Mouse (Mus musculus) retina, postnatal 1 day (tissue): ENCODE data around the gene Chid1.

ENCODE experiments used
- DNase-seq: peaks from one replicate; pipeline ENCODE4 v3.0.0-alpha.2; 2012

The Chid1 gene

DNA sequence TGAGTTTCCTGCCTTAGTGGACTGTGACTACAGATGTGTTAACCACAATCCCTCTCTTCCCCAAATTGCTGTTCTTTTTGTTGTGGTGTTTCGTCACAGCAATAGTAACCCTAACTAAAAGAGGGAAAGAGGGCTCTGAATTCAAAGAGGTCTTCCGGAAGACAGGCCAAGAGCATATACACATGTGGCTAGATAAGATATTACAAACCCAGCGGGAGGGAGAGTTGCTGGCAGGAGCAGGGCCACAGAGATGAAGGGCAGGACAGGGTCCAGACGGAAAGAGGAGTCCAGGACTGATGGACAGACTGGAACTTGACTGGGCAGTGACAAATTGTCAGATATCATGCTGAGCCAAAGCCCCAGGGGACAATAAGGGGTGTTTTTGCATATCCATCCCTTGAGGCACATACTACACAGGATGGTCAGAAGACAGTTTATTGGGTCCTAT, 18.7 kb upstream of the Chid1 start:
- DNase-seq, result no peak

DNA sequence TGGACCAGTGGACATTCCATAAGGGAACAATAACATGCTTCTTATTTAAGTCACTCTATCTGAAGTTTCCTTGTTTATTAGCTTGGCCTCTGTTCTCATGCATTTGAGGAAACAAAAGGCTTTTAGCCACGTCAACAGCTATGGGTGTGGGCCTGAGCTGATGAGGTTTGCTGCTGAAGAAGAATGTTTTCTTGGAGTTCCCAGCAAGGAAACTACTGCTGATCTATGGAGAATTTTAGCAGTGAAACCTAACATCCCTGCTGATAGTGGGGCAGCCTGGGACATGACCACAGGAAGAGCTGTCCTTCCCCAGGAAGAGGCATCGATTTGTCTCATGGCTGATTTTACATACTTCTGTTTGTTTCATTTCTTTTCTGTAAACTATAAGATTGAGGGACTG, 10.8 kb upstream of the Chid1 start:
- DNase-seq, result no peak

DNA sequence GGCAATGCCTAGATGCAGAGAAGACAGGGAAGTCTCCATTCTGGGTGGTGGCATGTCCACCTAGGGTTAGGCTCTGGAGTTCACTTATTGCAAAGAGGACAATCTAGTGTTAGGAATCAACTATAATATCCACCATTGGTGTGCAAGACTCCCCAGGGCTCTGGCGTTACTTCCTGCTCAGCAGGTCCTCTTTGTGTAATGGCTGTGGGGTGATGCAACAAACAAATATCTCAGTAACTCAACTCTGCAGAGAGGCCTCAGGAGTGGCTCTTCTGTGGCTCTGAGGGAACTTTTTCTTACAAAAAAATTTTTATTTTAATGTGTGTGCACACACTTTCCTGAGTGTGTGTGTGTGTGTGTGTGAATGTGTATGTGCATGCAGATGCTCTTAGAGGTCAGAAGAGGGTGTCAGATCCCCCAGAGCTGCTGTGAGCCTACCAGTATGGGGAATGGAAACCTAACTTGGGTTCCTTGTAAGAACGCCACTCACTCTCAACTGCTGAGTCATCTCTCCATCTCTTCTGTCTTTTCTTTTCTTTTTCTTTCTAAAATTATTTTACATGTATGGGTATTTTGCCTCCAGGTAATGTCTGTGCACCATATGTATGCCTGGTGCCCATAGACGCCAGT, 9.9 kb upstream of the Chid1 start:
- no peak for DNase-seq

DNA sequence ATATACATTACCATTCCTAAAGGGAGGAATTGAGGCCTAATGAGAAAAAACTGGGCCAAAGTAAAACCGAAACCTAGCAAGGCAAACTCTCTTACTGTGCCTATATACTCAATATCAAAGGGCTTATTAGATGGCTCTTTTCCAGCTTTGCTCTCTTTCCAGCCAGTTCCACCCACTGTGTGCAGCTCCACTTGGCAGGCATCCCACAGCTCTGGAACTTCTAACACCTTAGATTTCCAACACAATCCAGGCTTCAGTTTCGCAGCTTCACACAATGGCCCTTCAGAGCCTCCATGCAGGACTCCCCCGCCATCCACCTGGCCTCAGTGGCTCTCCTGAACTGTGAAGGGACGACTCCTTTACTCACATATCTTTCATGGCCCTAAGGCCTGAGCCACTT, 5.0 kb upstream of the Chid1 start:
- no peak for DNase-seq

DNA sequence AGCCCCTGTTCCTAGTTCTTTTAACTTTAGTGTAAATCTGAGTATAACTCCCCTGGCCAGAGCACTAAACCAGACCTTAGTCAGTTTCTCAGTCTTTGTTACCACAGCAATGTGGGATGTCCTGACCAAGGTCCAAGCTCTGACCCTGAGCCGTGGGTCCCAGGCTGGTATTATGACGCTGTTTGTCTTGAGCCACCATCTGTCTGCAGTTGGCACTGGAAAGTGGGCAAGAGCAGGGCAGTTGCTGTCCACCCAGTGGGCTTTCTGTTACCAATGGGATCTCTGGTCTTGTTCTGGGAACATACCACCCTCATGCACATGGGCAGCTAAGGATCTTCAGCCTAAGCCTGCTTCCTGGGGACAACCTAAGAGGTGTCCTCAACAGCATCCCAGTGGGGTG, 2.9 kb upstream of the Chid1 start:
- DNase-seq, result no peak

DNA sequence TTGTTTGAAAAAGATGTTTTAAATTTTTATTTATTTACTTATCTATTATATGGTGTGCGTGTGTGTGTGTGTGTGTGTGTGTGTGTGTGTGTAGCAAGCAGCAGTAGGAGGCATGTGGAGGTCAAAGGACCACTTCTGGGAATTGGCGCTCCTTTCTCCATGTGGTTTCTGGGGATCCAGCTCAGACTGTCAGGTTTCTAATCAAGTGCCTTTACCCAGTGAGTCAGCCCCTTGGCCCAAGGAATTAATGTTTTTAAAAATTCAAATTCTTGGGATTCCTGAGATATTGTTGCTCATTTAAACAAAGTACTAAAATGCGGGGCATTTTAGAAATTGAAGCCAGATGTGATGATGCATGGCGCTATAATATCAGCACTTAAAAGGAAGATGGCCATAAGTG, 2.0 kb upstream of the Chid1 start:
- DNase-seq, result no peak

DNA sequence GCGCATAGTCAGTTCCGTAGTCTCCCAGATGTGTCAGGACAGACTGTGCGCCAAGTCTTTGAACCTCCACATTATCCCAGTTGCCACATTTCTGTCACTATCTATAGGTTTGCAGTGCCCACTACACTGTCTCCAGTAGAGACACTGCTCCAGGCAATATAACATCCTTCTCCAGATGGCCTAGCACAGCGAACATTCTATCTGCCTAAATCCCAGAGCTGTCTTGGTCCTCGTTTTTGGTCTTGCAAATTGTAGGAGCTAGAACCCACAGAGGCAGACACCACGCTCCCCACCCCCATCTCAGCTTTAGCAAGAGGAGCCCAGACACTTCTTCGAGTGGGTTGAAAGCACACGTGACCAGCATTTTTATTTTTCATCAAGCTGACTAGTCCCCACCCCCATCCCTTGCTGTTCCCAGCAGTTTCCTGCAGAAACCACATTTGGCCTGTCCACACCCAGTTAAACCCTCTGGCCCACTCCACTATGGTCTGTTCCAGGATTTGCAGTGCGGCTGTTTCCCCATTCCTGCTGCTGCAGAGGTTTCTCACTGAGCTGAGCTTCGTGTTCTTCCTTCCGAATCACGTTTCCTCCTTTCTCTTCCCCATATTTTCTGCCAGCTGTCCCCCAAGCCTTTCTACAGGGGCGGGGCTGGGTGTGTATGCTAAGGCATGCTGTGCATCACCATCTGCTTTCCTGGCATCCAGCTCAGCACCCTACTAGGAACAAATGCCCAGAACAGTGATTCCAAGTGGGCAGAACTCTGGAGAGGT, 840 bp upstream of the Chid1 start:
- no peak for DNase-seq

DNA sequence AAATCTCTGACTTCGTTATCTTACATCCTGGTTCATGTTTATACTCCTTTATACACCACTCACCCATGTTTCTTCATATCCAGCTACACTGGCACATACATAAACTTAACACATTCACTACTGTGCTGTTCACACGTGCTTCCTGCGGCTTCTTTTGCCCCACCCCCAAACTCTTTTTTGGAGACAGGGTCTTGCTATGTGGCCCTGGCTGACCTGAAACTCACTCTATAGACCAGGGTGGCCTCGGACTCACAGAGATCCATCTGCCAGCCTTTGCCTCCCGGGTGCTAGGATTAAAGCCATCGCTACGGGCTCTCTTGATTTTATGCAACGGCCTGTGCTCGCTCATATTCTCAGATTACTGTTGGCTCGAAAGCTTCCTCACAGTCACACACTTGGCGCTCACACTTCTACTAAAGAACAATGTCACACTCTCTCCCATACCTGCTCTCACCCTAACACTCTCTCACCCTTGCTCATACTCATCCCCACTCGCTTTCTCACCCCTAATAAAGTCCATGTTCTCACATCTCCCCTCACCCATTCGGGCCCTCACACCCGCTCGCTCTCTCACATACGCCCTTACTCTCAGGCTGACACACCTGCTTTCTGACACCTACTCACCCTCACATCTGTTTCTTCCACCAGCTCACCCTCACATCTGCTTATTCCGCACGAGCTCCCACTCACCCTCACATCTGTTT, 653 bp downstream of the Chid1 start:
- DNase-seq, result no peak

DNA sequence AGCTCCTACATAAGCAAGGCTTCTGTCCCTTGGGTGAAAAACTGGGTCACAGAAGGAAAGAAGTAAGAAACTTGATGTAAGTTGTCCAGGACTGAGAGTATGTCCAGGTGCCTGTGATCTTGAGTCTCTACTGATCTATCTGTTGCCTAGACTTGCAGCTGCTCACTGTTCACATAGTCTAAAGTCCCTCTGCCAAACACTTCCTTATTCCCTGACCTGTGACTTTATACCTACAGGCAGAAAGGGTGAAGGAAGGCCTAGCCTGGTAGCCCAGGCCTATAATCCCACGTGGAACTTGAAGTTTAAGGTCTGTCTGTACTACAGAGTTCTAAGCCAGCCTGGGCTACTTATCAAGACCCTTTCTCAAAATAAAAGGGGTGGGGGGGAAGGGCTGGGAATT, 4.1 kb downstream of the Chid1 start:
- no peak for DNase-seq

DNA sequence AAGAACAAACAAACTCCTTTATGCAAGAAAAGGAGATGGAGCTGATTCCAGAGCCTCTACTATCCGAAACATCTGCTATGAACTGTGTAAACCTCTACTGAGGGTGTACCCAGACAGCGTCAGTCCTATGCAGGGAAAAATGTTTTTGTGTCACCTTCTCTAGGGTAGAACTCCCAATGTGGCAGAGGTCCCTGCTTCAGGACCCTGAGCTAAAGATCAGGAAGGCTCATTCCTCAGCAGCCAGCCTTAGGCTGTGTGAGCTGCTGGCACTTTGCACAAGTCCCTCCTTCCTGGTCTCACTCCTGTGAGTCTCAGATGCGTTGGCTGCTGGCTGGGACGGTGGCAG, 14.1 kb downstream of the Chid1 start:
- DNase-seq, result no peak

DNA sequence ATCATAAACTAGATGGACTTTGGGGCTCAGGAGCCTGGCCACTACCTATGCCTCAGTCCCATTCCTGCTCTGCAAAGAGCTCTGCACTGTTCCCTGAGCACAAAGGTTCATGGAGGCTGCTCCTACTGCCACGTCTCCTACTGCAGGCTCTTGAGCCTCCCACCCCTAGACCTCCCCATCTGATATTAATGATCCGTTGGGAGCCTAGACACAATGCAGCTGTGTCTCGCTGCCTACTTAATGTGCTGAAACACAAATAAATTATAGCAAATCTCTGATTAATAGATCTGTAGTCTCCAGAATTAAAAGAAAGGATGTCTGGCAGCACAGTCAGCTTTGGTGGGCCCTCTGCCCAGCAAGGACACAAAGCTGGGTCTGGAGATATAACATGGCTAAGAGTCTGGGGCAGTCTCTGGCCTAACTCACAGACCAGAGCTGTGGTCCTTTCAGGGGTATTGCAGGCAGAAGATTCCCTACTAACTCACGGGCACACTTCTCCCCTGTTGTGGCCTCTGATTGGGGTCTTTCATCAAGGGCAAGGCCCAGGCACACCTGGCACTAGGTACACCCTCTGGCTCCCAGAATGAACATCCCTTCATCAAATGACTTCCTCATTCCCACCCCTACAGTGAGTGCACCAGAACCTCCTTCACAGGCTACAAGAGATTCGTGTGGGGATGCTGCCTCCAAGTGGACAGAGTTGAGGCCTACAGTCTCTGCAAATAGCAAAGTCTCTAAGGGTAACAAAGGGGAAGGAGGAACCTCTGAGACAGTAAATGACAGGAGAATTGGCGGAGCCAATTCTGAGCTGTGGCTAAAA, 14.7 kb downstream of the Chid1 start:
- peak; percentile 86 for DNase-seq

DNA sequence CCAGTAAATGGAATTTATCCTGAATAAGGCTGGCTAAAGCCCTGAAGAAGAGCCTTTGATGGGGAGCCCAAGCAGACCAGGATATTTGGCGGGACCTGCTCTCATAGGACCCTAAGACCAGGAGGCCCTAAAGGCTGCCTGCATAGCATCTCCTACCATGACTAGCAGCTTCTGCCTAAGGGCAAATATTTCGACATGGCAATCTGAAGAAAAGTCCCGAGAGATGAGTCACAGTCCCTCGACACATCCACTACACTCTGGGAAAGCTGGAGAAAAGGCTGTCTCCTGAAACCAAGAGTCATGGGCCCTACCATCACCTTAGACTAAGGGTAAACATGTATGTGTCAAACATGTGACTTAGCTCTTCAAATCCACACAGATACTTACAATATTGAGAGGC, 15.4 kb downstream of the Chid1 start:
- DNase-seq, result no peak

DNA sequence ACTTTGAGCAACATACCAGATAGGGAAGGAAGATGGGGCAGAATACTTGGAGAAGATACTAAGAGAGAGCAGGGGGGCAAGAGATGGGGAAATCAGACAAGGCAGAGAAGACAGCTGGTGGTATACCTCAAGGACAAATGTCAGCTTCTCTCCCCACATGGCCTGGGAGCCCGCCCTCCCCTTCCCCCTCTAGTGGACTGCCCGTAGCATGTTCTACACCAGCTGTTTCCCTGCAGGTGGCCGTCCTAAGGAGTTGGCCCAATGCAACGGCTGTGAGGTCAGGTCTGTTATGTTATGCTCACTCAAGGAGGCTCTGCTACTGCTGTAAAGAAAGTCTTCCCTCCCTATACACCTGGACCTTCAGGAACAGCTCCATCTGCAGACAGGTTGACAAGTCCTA, 16.6 kb downstream of the Chid1 start:
- peak; percentile 9 for DNase-seq

DNA sequence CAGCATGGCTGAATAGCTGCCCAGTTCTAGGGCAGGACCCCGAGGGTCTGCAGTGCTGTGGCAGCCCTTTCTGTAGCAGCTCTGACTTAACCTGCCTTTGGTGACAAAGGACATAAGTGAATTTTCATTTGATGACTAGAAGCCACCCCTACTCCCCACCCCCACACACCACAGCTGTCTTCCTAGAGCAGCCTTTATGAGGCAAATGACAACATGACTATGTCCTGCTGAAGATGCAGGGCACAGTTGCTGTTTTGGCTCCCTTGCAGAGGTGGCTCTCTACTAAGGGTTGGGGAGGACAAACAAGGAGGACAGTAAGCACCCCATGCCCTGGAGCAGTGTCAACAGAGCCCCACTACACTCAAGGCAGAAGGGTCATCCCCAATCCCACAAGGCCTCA, 19.9 kb downstream of the Chid1 start:
- DNase-seq, result peak; percentile 6

DNA sequence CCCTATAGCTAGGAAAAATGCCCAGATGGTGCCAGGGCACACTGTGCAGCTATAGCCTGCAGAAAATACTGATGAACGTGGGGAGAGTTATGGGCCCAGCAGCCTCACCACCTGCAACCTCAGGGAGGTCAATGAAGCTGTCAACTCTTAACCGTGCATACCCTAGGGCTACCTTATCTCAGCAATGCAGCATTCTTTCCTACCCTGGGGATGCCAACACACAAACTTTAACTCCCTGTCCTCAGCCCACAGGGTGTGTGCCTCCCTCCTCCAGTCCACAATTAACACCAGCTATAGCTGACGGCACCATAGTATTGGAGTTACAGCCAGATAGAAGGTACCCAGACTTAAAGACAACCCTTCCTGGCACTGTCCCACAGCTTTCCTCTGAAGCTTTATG, 20.7 kb downstream of the Chid1 start:
- no peak for DNase-seq

DNA sequence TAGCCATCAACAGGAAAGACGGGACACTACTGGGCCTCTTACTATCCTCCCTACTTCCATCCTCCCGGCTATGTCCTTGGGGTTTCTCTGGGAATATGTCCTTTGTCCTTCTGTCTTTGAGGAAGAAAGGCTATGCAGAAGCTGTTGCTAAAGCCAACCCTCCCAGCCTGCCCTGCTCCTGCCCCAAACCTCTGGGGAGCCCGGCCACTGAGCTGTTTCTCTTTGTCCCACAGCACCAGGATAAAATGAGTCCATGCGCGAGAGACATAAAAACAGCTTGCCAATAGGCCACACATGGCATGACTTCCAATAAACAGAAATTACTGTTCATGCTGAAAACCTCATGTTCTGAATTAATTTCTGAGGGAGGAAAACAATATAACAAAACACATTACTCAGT, 21.4 kb downstream of the Chid1 start:
- no peak for DNase-seq

DNA sequence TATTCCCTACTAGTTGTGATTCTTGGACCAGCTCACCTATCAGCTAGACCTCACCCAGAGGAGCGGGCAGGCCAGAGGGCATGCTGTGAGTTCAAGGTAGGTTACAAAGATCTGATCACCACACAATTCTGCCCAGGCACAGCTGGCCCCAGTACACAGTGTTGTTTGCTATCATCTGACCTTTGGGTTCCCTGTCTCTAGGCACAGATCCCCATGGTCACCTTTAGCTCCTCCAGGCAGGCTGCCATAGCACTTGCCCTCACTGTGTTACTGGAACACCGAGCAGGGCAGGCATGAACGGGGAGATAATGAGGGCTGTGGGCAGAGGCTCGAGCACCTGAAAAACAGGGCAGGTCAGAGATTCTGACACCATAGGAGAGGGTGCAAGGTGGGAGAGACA, 22.0 kb downstream of the Chid1 start:
- DNase-seq, result no peak

DNA sequence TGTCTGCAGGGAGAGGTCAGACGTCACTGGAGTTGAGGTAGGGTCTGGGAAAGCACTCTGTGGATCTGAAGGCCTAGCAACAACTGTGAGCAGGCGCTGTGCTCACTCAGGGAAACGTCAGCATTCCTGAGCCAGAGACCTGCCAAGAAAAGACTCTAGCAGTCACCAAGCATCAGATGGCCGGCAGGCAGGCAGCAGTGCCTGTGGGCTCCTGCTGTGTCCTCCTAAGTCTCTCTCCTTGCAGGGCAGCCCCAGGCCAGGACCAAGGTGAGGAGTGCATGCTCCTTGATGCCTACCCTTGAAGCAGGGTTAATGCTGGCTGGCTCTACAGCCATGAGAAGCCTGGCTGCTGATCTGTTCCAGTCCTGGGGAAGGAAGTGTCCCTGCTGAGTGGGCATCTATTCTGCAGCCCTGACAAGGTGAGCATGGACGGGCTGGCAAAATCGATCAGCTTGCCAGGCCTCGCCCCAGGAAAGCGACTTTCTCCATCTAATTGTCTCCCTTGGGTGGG, 28.9 kb downstream of the Chid1 start:
- no peak for DNase-seq

DNA sequence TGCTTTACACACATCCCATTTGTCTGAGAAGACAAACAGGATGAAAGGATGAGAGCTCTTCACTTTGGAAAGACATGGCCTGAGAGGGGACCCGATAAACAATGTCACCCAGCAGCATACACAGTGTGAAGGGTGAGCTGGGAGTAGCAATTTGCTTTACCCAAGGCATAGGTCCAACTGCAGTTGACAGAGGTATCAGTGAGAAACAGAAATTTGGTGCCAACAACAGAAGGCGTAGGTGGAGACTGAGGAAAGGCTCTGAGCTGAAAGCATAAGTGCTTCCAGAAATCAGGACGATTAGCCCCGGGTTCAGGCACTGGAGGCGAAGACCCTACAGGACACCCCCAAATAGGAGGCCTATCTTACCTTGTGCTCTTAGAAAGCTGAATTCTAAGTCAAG, 29.5 kb downstream of the Chid1 start:
- no peak for DNase-seq

DNA sequence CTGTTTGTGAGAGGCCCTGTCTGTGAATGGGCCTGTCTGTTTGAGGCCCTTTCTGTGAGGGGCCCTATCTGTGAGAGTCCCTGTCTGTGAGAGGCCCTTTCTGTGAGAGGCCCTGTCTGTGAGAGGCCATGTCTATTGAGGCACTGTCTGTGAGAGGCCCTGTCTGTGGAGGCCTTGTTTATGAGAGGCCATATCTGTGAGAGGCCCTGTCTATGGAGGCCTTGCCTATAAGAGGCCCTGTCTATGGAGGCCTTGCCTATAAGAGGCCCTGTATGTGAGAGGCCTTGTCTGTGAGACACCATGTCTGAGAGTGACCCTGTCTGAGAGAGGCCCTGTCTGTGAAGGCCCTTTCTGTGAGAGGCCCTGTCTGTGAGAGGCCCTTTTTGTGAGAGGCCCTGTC, 31.5 kb downstream of the Chid1 start:
- DNase-seq, result no peak

DNA sequence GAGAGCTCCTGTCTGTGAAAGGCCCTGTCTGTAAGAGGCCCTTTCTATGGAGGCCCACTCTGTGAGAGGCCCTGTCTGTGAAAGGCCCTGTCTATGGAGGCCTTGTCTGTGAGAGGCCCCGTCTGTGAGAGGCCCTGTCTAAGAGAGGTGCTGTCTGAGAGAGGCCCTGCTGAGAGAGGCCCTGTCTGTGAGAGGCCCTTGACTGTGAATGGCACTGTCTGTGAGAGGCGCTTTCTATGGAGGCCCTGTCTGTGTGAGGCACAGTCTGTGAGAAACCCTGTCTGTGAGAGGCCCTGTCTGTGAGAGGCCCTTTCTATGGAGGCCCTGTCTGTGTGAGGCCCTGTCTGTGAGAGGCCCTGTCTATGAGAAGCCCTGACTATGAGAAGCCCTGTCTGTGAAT, 33.4 kb downstream of the Chid1 start:
- no peak for DNase-seq

DNA sequence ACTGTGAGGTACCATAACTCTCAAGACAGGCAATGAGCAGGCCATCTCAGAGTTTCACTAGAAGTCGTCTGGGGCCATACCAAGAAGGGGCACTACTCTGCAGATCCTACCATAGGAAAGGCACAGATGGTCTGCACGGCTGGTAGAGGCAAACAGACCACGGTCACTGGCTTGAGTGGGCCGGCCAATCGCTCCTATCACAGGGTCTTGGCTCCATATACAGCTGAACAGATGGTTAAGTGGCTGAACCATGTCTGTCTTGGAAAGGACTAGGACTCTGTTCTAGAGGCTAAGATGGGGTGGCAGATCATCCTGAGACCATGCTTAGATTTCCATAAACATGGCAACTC, 37.1 kb downstream of the Chid1 start:
- DNase-seq, result no peak

DNA sequence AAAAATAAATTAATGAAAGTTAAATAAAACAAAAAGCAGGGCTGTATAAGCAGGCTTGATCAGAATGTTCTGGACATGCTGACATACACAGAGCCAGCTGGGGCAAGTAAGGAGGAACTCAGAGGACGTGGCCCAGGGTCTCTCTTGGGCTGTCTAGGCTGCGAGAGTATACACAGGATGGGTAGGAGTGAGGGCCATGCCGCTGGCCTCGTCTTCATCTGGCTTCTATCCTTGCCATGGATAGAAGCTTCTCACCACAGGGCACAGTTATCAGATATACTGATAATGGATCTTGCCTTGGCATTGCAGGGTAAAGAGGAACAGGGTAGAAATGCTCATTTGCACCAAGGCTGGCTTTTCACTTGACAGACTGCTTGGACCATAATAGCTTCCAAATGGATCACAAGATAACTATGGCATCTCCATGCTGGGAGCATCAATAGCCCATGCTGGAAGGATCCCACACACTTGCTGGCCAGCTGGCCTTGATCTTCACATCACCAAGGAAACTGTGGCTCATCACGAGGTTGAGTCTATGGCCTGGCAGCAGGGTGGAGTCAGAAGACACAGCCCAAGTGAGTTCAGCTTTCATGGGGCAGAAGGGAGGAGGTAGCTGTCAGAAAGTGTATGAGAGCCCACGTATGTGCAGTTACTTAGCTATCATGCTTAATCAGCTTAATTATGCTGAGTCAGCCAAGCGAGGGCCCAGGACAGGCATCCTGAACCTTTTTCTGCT, 37.7 kb downstream of the Chid1 start:
- DNase-seq, result no peak
